Mouse (Mus musculus): ENCODE results near the gene Ptgdr.

GRCm38 (mm10) chr14:44904199-44904598 lies 45.0 kb upstream of the Ptgdr start:
- TF ChIP-seq GATA1 (IDR thresholded peaks at IDR 0.05; ENCODE audit: borderline replicate concordance, low read length) (no peak), FLI1 (IDR thresholded peaks at IDR 0.05; ENCODE audit: low read length) (no peak)
